Mouse (Mus musculus) megakaryocyte, adult 5-6 weeks (primary cell): ENCODE results near the gene 1700017B05Rik. TPM values are rescaled to one million over a fixed set of nuclear protein-coding genes. Genes with fewer than 3 reads are reported as not detected.
"Not testable (repeated sequence)": the region's sequence is repeated elsewhere in the genome, so short reads cannot be mapped to it uniquely, and the experiment has no call there.

Experiments
- ATAC-seq: 2 replicates; pipeline ENCODE4 v1.8.0; 2016; ENCODE audit warnings: mild to moderate bottlenecking, inconsistent platforms; ENCODE audit not compliant: poor library complexity, severe bottlenecking
- total RNA-seq, 2 experiments: library from RNA; stranded (forward) in 1 of 2; stranded (reverse) in 1 of 2; fragments of 153-499, 151-499 nt in 1 of 2; fragments of 221-1000, 200-1000 nt in 1 of 2; gene quantifications; 2 replicates each; pipeline versions ENCODE4 v1.2.3 to v1.2.4; 2015 to 2017

Gene 1700017B05Rik
- total RNA-seq, 2 experiments from 2014 or later = 8.4 to 17.9 TPM

DNA sequence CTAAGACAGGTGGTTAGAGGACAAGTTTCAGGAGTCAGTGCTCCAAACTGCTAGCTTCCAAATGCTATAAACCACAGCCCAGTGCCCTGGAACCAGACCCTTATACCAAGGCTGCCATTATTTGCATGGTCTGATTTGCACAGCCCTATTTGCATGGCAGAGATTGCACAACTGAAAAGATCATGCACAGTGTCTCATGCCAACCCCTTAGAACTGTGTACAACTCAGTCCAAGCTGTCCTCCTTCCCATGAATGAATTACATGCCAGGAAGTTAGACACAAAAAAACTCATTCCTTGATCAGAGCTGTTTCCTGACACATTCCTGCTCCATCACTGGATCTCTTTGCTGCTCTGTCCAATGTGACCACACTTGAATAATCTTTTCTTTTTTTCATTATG, 39.1 kb downstream of the 1700017B05Rik start:
- no peak for ATAC-seq

DNA sequence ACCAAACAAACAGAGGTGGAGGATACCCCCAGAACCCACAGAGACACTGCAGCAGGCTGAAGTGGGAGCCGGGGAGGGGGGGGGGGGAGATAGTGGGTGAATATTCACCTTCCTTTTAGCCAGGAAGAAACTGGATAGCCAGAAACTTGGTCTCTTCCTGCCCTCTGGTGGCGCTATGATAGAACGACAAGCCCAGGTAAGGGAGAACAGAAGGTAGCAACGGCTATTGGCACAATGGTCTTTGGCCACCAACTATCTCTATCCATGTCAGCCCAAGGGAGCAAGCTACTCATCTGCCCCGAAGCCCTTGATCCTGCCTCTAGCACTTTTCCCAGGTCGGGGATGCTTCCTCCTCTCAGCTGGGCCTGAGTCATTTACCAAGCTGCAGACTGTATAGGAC, 42.1 kb downstream of the 1700017B05Rik start:
- ATAC-seq = no peak

DNA sequence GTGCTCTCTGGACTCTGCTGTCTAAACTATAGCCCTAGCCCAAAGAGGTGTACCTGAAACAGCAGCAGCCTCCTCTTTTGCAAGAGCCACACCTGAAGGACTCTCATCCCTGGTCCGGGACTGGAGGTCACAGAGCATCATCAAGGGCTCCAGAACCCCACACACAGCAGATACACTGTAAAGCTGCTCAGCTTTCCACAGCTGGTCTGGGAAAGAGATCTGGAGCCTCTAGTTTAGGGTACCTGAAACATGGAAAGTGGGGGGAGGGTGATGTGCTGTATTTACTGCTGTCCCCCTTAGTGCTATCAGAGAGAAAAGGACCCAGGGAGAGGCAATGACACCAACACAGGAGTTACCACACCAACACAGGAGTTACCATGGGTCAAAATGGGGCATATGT, 42.9 kb downstream of the 1700017B05Rik start:
- no peak for ATAC-seq

DNA sequence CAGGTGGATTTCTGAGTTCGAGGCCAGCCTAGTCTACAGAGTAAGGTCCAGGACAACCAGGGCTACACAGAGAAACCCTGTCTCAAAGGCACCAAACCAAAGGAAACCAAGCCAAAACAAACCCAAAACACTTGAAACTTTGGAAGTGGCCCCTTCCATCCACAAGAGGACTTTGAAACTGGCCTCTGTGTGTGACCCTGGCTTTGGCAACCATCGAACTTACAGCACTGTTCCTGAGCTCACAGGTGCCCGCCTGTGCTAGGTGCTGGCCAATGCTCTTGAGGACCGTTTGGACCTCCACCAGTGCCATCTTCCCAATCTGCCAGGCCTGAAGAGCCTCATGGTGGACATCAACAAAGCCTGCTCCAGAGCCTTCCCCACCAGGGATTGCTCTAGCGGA, 43.6 kb downstream of the 1700017B05Rik start:
- ATAC-seq = no peak

DNA sequence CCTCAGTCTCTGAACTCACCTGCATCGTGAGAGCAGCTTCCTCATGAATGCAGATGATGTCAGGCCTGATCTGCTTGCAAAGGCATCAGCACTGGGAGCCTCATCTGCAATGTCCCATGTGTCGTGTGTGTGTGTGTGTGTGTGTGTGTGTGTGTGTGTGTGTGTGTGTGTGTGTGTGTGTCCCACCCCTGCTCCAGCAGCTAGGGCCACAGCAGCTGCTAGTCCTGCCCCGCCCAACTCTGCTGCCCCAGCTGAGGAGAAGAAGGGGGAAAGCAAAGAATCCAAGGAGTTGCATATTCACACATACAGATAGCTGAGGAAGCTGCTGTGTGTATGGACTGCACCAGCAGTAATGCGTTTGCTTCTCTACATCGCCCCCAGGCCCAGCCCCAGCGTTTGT, 45.2 kb downstream of the 1700017B05Rik start:
- no peak for ATAC-seq

DNA sequence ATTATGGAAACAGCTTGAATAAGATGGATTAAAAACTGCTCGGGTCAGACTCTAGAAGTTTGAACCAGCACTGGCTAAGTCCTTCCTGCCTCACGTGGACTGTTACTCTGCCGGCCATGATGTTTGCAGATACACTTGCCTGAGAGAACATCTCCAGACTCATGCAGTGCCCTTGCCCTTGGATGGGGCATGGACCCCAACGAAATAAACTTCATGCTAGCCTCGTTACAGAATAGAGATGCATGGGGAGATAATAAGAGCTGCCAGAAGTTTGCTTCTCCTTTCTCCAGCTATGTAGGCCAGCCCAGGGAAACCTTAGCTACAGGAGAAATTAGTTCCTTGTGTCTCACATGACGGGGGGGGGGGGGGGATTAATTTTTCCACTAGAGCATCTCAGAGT, 47.9 kb downstream of the 1700017B05Rik start:
- ATAC-seq = no peak

DNA sequence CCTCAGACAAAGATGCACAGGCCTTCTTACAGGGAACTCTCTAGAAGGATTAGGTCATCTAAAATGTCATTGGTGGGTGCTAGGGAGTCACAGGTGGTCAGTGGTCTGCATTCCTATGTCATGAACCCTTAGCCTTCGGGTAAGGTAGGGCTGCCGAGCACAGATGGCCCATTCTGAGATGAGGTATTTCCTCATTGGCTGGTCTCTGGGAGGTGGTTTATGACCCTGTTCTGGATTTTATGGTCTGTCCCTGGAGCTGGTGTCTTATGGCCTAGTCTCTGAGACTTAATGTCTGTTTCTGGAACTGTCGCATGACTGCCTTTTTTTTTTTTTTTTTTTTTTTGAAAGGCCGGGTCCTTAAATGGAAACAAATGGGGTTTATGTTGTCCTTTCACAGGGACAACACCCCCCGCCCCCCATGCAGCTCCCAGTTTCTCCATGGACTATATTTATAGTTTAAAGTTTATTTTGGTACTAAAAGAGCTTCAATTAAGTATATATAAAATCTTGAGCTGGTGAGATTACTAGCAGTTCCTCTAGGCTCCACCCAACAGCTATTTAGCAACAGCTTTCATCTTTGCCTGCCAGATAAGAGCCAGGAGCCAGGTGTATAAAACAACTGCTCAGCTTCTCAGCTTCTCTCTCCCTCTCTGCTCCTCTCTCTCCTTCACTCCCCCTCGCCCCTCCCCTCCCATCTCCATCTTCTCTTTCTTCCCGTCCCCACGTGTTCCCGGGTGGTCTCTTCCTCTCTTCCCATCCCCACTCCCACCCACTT, 49.8 kb downstream of the 1700017B05Rik start:
- ATAC-seq = no peak

DNA sequence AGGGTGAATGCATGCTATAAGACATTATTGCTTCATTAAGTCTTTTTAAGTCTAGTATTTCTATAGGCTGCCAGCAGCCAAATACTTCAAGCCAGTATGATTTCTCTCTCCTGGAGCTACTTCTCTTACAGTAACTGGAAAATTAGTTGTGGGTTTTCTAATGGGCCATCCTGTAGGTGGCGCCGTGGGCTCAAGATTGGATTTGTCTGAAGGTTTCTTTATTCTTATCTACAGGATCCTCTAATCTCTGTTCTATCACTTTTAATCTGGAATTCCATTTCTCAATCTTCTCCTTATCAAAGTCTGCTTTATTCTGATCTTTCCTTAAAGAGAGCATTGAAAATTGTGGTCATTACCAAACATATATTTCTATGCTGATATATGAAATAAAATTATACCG, 53.1 kb downstream of the 1700017B05Rik start:
- no peak for ATAC-seq

DNA sequence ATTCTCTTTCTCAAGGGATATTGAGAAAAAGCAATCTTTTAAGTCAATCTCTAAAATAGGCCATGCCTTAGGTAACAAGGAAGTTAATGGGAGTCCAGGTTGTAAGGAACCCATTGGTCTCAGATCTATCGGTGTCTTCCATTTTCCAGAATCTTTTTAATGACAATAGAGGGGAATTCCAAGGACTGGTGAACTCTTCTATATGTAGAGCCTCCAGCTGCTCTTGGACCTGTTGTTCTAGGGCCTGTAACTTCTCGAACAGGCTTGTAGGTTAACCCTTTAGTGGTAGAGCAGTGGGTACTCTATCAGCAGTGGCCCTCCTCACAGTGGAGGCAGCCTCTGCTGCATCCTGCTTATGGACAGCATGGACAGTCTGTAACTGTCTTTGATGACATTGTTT, 55.5 kb downstream of the 1700017B05Rik start:
- no peak for ATAC-seq

DNA sequence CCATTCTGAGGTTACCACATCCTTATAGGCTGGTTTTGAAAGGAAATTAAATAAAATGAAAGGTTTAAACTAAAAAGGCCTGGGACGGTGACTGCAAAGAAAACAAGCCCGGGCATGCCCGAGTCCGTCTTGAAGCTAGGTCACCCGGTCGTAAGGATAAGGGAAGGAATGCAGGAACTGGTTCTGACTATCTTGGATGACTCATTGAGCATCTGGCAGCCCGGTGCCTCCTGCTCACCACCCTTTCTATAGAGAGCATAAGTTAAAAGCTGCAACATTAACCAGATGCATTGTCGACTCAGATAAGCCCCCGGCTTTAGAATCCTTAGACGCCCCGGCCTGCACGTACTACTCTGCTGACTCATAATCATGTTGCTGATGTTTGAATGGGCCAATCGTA, 58.8 kb downstream of the 1700017B05Rik start:
- ATAC-seq = not testable (repeated sequence)

Other genes starting within 250 kb of the 1700017B05Rik start
- gene Sin3a, start 190.6 kb downstream of the 1700017B05Rik start, total RNA-seq (2015) = 83.5 and 87.5 TPM in 2 replicates
- gene Sin3a, start 190.6 kb downstream of the 1700017B05Rik start, total RNA-seq (2017) = 89.8 and 96.9 TPM in 2 replicates
- gene Man2c1, start 131.9 kb downstream of the 1700017B05Rik start, total RNA-seq (2015) = 27.4 and 47.7 TPM in 2 replicates
- 33.6 and 35.4 TPM in 2 replicates for gene Man2c1, start 131.9 kb downstream of the 1700017B05Rik start, total RNA-seq (2017)
- gene Neil1, start 114.3 kb downstream of the 1700017B05Rik start, total RNA-seq (2015) = 5.4 and 5.5 TPM in 2 replicates
- gene Neil1, start 114.3 kb downstream of the 1700017B05Rik start, total RNA-seq (2017) = 2.1 and 4.1 TPM in 2 replicates
- gene Commd4, start 104.3 kb downstream of the 1700017B05Rik start, total RNA-seq (2015) = 100 and 108 TPM in 2 replicates
- gene Commd4, start 104.3 kb downstream of the 1700017B05Rik start, total RNA-seq (2017) = 150 and 151 TPM in 2 replicates
- gene Trcg1, start 26.1 kb downstream of the 1700017B05Rik start, total RNA-seq (2015) = not detected in 2 replicates
- not detected in 2 replicates for gene Trcg1, start 26.1 kb downstream of the 1700017B05Rik start, total RNA-seq (2017)
- 15.6 and 19.2 TPM in 2 replicates for gene Ppcdc, start 177.5 kb upstream of the 1700017B05Rik start, total RNA-seq (2015)
- 14.5 and 19.2 TPM in 2 replicates for gene Ppcdc, start 177.5 kb upstream of the 1700017B05Rik start, total RNA-seq (2017)
- 0.30 and 0.33 TPM in 2 replicates for gene Scamp5, start 205.4 kb upstream of the 1700017B05Rik start, total RNA-seq (2015)
- gene Scamp5, start 205.4 kb upstream of the 1700017B05Rik start, total RNA-seq (2017) = 0.04 and 0.28 TPM in 2 replicates
- gene Rpp25, start 241.4 kb upstream of the 1700017B05Rik start, total RNA-seq (2015) = not detected in 2 replicates
- gene Rpp25, start 241.4 kb upstream of the 1700017B05Rik start, total RNA-seq (2017) = not detected in 2 replicates